Mouse (Mus musculus) urinary bladder, postnatal 0 days (tissue): Measurements from ENCODE around the gene 1700022I11Rik. TPM values are rescaled to one million over a fixed set of nuclear protein-coding genes. Genes with fewer than 3 reads are reported as not detected.

Source experiments
- polyA plus RNA-seq: library from polyadenylated mRNA; unstranded; fragments of >200 nt; fragmentation: Nextera tagmentation; extraction: Ambion mirVana; gene quantifications from 2 replicates; pipeline ENCODE4 v1.2.1, GENCODE M21; 2015

1700022I11Rik gene
- 0.45 and 0.46 TPM in 2 replicates for polyA plus RNA-seq

DNA sequence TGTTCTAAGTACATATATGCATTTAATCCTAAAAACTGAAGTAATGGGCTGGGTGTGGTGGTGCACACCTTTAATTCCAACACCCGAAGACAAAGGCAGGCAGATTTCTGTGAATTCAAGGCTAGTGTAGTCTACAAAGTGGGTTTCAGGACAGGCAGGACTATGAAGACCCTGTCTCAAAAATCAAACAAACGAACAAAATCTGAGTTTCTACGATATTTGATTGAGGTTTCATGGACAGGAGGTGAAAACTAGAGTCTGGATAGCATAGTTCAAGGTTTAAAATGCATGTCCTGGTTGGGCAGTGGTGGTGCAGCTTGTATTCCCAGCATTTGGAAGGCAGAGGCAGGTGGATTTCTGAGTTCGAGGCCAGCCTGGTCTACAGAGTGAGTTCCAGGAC lies at the start of gene 1700022I11Rik:
Gene 1700022I11Rik, plus strand, starts transcription at position 301 of the 400 bp plus-strand sequence.

DNA sequence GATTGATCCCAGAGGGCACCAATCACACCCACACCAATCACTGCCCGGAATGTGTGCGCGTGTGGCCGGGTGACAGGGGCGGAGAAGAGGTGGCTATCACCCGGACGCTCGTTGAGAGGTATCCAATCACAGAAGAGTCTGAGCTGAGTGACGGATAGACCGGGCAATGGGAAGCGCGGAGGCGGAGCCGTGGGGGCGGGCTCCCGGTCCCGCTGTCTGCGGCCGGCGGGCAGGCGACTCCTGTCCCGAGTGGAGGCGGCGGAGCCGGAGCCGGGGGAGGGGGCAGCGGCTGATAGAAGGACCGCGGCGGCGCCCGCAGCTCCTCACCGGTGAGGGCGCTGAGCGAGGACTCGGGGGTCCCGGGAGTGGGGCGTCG lies 19.7 kb upstream of the 1700022I11Rik start, which contains the start of gene Dnajb5:
Gene Dnajb5, plus strand, starts transcription at position 139 of the 376 bp plus-strand sequence.

DNA sequence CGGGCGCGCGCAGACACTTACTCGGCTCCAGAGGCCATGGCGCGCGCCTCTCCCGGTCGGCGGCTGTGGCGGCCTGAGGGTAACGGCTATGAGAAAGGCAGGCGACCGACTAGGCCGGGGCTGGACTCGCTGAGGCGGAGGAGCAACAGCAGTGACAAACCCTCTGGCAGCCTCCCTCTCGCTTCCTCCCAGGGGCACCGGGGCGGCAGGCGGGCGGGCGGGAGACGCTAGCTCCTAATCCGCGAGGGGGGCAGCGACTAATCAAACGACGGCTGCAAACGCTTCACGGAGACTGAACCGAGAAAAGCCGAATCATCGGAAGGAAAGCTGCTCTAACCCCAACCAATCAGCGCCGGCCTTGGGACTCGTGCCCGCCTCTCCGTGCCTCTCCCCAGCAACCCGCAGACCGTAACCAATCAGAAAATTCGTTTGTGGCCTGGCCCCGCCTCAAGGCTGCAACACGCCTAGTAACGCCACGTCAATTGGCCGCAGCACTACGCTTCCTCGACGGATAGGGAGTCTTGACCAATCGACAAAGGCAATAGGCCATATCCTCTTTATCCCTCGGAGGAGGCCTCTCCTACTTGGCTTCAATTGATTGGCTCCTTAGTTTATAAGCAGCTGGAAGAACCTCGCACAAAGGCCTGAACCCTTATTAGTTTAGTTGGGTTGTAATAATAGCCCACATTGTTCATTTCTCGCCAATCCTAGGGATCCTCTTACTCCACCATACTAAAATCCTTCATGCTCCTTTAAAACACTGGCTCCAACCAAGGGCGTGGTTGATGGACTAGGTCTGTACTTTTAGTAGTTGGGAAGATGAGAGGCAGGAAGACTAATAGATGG lies 31.0 kb downstream of the 1700022I11Rik start, which contains the start of gene Vcp:
Gene Vcp, minus strand, starts transcription at position 367 of the 846 bp plus-strand sequence.

DNA sequence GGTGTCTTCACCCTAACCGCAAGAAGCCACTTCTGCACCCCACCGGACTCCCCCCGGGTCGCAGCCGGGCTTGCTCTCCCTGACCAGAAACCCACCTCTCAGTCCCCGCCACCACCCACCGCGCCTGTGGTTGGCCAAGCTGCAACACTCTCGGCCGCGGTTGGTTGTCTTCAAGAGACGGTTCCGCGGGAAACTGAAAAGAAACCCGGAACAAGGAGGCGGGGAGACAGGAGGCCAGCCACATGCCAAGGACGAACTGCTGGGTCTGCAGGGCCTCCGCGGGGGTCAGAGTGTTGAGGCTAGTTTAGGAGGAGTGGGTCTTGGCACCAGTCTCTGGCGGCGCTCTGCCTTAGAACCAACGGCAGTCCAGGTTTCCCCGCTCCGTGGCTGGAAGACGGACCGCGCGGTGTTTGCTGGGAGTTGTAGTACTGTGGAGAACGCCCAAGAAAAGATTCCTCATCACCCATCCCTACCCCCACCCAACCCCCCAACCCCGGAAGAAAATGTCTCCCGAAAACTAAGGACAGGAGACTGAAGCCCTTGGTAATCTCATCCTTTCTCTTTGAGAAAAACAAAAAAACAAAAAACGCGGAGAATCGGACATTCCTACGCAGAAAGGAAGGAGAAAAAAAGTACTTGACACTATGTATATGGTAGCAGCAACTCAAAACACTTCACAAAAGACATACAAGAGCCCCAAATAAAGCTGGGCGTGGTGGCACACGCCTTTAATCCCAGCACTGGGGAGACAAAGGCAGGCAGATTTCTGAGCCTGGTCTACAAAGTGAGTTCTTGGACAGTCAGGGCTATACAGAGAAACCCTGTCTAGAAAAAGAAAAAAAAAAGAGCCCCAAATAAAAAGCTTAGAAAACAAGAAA lies 41.0 kb downstream of the 1700022I11Rik start, which contains the start of gene Fancg:
Gene Fancg, minus strand, starts transcription at position 346 of the 878 bp plus-strand sequence.

DNA sequence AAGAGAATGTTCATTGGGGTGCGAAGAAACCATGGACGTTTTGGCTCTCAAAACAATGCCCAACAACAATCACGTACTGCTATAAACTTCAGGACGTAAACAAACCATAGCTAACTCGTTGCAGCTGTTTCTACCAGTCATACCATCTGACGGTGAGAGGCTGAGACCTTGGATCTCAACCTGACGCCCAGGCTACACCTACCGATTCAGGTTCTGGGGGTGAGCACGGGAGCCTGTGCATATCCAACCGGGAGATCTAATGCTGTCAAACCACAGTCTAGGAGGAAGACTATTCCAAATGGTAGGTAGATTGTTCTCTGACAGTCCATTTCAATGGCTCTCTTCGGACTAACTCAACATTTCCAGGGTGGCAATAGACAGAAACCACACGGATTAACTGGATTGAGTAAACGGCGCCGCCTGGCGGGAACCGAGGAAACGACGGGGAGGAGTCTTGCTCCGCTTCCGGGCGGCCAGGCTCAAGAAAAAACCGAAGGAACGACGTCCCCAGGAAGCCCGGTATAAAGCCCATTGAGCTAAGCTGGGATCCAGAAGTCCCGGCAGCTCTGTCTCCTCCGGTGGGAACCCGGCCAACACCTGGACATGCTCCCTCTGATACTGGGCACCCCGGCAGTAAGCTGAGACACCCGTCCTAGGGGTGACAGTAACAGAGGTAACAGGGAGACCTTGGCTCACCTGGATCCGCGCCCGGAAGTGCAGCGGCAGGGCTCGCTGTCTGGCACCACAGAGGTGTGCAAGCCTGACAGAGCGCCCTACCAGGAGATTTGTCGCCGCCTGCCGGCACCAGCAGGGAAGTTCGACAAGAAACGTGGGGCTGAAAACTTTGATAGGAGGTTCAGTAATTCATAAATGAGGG lies 55.9 kb downstream of the 1700022I11Rik start, which contains the start of gene Pigo:
Gene Pigo, minus strand, starts transcription at position 736 of the 877 bp plus-strand sequence.

DNA sequence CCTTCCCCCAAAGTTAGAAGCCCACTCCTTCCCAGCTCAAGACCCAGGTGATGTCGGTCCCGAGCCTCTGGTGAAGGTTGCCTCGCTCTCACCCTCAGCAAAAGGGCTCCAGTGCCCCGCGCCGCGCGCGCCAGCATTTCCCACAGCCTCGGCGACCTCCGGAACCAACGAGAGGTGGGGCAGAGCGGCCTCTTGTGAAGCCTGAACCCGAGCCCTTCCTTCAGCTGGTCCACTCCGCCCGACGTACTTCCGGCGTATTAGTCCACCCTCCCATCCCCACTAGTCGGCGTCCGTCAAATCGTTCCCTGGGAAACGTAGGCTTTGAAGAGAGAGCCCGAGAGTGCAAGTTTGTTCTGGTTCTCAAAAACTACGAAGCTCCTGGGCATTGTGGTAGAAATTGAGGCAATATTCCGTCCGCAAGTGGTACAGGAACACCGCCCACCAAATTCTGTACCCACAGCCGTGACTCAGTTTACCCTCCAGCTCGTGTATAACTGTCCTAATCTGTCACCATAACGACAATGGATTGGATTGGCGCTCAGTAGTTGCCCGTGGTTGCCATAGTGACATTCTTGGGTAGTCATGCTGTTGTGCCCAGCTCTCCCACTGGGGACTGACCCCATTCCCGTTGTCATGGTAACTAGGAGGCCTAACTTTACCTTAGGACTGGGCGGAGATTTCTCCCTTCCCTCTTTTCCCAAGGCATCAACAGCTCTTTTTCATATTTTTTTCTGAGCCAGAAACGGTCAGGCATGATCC lies 62.0 kb downstream of the 1700022I11Rik start, which contains the start of gene Stoml2:
Gene Stoml2, minus strand, starts transcription at position 474 of the 759 bp plus-strand sequence.

Other genes starting within 250 kb of the 1700022I11Rik start
- gene 4930578G10Rik, start 234.1 kb upstream of the 1700022I11Rik start, polyA plus RNA-seq: not detected in 2 replicates
- not detected in 2 replicates for gene Ccl19, start 213.0 kb upstream of the 1700022I11Rik start, polyA plus RNA-seq
- 3.6 and 5.6 TPM in 2 replicates for gene Ccl21a, start 195.6 kb upstream of the 1700022I11Rik start, polyA plus RNA-seq
- gene Fam205a1, start 115.7 kb upstream of the 1700022I11Rik start, polyA plus RNA-seq: 0.05 TPM in 2 replicates
- gene Gm12394, start 112.8 kb upstream of the 1700022I11Rik start, polyA plus RNA-seq: 0.08 TPM in 1 of 2 replicates, not detected in the other
- gene Fam205c, start 95.4 kb upstream of the 1700022I11Rik start, polyA plus RNA-seq: 0.27 and 0.35 TPM in 2 replicates
- gene Phf24, start 52.9 kb upstream of the 1700022I11Rik start, polyA plus RNA-seq: 1.5 and 2.0 TPM in 2 replicates
- gene Dnajb5, start 19.8 kb upstream of the 1700022I11Rik start, polyA plus RNA-seq: 27.3 and 35.8 TPM in 2 replicates
- 282 and 308 TPM in 2 replicates for gene Vcp, start 30.9 kb downstream of the 1700022I11Rik start, polyA plus RNA-seq
- 3.8 and 4.9 TPM in 2 replicates for gene Fancg, start 40.9 kb downstream of the 1700022I11Rik start, polyA plus RNA-seq
- gene Pigo, start 56.2 kb downstream of the 1700022I11Rik start, polyA plus RNA-seq: 6.9 and 8.6 TPM in 2 replicates
- 168 and 170 TPM in 2 replicates for gene Stoml2, start 62.1 kb downstream of the 1700022I11Rik start, polyA plus RNA-seq
- 6.6 and 9.3 TPM in 2 replicates for gene Fam214b, start 76.6 kb downstream of the 1700022I11Rik start, polyA plus RNA-seq
- gene Unc13b, start 89.3 kb downstream of the 1700022I11Rik start, polyA plus RNA-seq: 3.6 and 3.7 TPM in 2 replicates